In genomic region chr4:24154418-24154817, GRCm38 (mm10) we compare ENCODE assay signal across 8 mouse cellular contexts.
DNase-seq lines count a peak whose midpoint lies in the region; ATAC-seq and TF ChIP-seq lines count a peak whose summit lies in the region.
"Had no signal": no experiment of that assay in that cellular context is flagged by ENCODE, and none has a peak within 500 bp of the region (broad histone marks: within the 10 kb centered on the region; RNA-seq: fewer than 3 reads in every experiment).

No protein-coding gene starts in this region.

- no peaks in the 10 kb centered on the region for H3K9me3 ChIP-seq in forebrain, embryonic 10.5 days
- no peaks in the 10 kb centered on the region for H3K9me3 ChIP-seq in hindbrain, embryonic 16.5 days (ENCODE audit: control insufficient read depth, low read length)
- H3K9me3 ChIP-seq in midbrain, embryonic 11.5 days (ENCODE audit: control insufficient read depth, low read length): no peaks in the 10 kb centered on the region
- H3K9me3 ChIP-seq: lung, embryonic 15.5 days had no signal

- DNase-seq in Patski (ENCODE audit: low read depth, low spot score): no peak
- DNase-seq in forebrain, embryonic 10.5 days (ENCODE audit: extremely low spot score, low spot score): peak; percentile 54
- DNase-seq in layer of hippocampus, postnatal 36 days: peak; percentile 69 to 70
- peak; percentile 95 for DNase-seq in midbrain, embryonic 11.5 days (ENCODE audit: low spot score, missing footprints)
- DNase-seq in telencephalon, adult 2 months (ENCODE audit: low read depth, low spot score): peak; percentile 21

- in situ Hi-C loops in Patski (cut with MboI; ENCODE audit: low pct_unique_long_range_greater_than_20kb): loop anchor here (25.0 kb wide), 1 partner anchor 1667 kb away; the partner anchor contains the start of gene Pou3f2

- CTCF ChIA-PET in Patski (lab: Charles Lee): no interaction called here

- peak; percentile 80 for TF ChIP-seq CTCF in Patski (IDR thresholded peaks at IDR 0.05)
- peak; percentile 83 for TF ChIP-seq CTCF in bone marrow macrophage, adult 2 months (IDR thresholded peaks at IDR 0.05; ENCODE audit: low read depth, low read length)

- no peak overlapping the region for H3K4me3 ChIP-seq in bone marrow macrophage, adult 2 months (ENCODE audit: insufficient read depth, low read length)
- no peak overlapping the region for H3K4me3 ChIP-seq in forebrain, embryonic 10.5 days
- no peak overlapping the region for H3K4me3 ChIP-seq in hindbrain, embryonic 16.5 days (ENCODE audit: low read length)
- H3K4me3 ChIP-seq in midbrain, embryonic 11.5 days (ENCODE audit: low read depth, low read length): no peak overlapping the region
- H3K4me3 ChIP-seq: lung, embryonic 15.5 days had no signal

- H3K27ac ChIP-seq in bone marrow macrophage, adult 2 months (ENCODE audit: insufficient read depth, low read depth, low read length): no peak overlapping the region
- no peak overlapping the region for H3K27ac ChIP-seq in forebrain, embryonic 10.5 days
- H3K27ac ChIP-seq in hindbrain, embryonic 16.5 days (ENCODE audit: low read depth, low read length): no peak overlapping the region
- H3K27ac ChIP-seq in midbrain, embryonic 11.5 days (ENCODE audit: low read depth, low read length): no peak overlapping the region
- H3K27ac ChIP-seq: lung, embryonic 15.5 days had no signal

- POLR2A ChIA-PET in Patski (lab: Charles Lee): no interaction called here

- 18% methylated on average over 8 of the region's 8 CpGs for WGBS in forebrain, embryonic 10.5 days
- 11% methylated on average over 8 of the region's 8 CpGs for WGBS in hindbrain, embryonic 16.5 days
- WGBS in midbrain, embryonic 11.5 days: 20% methylated on average over 8 of the region's 8 CpGs

- no peaks in the 10 kb centered on the region for H3K36me3 ChIP-seq in forebrain, embryonic 10.5 days (replicated peaks)
- no peaks in the 10 kb centered on the region for H3K36me3 ChIP-seq in hindbrain, embryonic 16.5 days (ENCODE audit: control insufficient read depth, insufficient read depth, low read length)
- no peaks in the 10 kb centered on the region for H3K36me3 ChIP-seq in midbrain, embryonic 11.5 days (ENCODE audit: control insufficient read depth, insufficient read depth, low read length)
- H3K36me3 ChIP-seq: lung, embryonic 15.5 days had no signal

- H3K4me1 ChIP-seq in bone marrow macrophage, adult 2 months (ENCODE audit: control insufficient read depth, insufficient read depth, low read length): no peaks in the 10 kb centered on the region
- no peaks in the 10 kb centered on the region for H3K4me1 ChIP-seq in forebrain, embryonic 10.5 days
- no peaks in the 10 kb centered on the region for H3K4me1 ChIP-seq in hindbrain, embryonic 16.5 days (ENCODE audit: control insufficient read depth, insufficient read depth, low read depth, low read length)
- no peaks in the 10 kb centered on the region for H3K4me1 ChIP-seq in midbrain, embryonic 11.5 days (ENCODE audit: control insufficient read depth, insufficient read depth, low read length)
- H3K4me1 ChIP-seq: lung, embryonic 15.5 days had no signal

- no peak for TF ChIP-seq POLR2A in bone marrow macrophage, adult 2 months (IDR thresholded peaks at IDR 0.05; ENCODE audit: borderline replicate concordance, low read depth, low read length)

- H3K9ac ChIP-seq in hindbrain, embryonic 16.5 days (ENCODE audit: low read depth, low read length): no peak overlapping the region
- H3K9ac ChIP-seq in midbrain, embryonic 11.5 days (ENCODE audit: low read length): no peak overlapping the region
- H3K9ac ChIP-seq: lung, embryonic 15.5 days had no signal

- no peaks in the 10 kb centered on the region for H3K27me3 ChIP-seq in Patski
- no peaks in the 10 kb centered on the region for H3K27me3 ChIP-seq in forebrain, embryonic 10.5 days (ENCODE audit: poor library complexity, severe bottlenecking)
- no peaks in the 10 kb centered on the region for H3K27me3 ChIP-seq in hindbrain, embryonic 16.5 days (replicated peaks; ENCODE audit: control insufficient read depth, insufficient read depth, low read length)
- H3K27me3 ChIP-seq in midbrain, embryonic 11.5 days (ENCODE audit: control insufficient read depth, insufficient read depth, low read length): no peaks in the 10 kb centered on the region
- H3K27me3 ChIP-seq: lung, embryonic 15.5 days had no signal

- peak; percentile 74 for ATAC-seq in Patski
- ATAC-seq in hindbrain, embryonic 16.5 days: peak; percentile 87
- ATAC-seq in midbrain, embryonic 11.5 days (ENCODE audit: low FRiP score): peak; percentile 88

- H3K4me2 ChIP-seq in hindbrain, embryonic 16.5 days (ENCODE audit: low read length): no peak overlapping the region
- no peak overlapping the region for H3K4me2 ChIP-seq in midbrain, embryonic 11.5 days
- H3K4me2 ChIP-seq: lung, embryonic 15.5 days had no signal
